Mouse (Mus musculus) kidney, adult 8-10 months (tissue): ENCODE data around the gene Nckap1l.
"Not testable (repeated sequence)": the region's sequence is repeated elsewhere in the genome, so short reads cannot be mapped to it uniquely, and the experiment has no call there.

Source experiments
- DNase-seq, 2 experiments: peaks; one replicate each; pipeline ENCODE4 v3.0.0; 2022

The Nckap1l gene

DNA sequence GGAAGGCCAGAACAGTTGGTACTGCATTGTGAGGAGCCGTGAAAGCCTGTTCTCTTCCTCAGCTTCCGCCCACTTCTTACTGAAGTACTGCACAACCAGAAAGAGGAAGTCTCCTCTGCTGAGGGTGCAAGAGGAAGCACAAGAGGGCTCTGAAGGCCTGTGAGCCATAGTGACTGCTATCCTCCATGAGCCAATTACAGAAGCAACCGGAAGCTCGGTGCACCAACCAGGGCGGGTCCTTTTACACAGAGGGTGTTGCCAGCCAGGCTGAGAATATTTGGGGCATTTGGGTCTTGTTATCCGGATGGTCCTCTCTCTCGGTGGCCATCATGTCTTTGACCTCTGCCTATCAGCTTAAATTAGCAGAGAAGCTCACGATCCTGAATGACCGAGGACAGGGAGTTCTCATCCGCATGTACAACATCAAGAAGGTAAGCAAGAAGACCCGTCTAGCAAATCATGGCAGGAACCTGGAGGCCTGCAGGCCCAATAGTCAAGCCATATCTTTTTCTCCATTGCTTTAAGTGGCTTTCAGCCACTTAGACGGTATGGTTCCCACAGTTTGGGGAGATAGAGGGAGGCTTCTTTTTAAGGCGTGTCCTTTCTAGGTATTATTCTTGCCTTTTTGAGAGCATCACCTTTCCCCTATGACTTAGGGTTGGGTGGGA lies at the start of gene Nckap1l:
Gene Nckap1l (plus strand): TSS at position 244 of the 668 bp plus-strand sequence.
- peak in 1 of 2 experiments; percentile 9 for DNase-seq

DNA sequence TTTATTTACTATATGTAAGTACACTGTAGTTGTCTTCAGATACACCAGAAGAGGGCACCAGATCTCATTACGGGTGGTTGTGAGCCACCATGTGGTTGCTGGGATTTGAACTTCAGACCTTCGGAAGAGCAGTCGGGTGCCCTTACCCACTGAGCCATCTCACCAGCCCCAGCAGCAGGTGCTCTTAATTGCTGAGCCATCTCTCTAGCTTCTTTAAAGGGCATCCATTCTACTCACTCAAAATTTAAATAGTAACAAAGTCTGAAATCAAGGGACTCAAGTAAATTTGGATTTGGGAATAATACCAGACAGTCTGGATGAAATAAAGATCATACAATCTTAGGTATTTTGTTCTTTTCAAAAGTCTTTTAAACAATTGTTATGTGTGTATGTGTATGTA lies 48.0 kb upstream of the Nckap1l start:
- DNase-seq: not testable (repeated sequence)

DNA sequence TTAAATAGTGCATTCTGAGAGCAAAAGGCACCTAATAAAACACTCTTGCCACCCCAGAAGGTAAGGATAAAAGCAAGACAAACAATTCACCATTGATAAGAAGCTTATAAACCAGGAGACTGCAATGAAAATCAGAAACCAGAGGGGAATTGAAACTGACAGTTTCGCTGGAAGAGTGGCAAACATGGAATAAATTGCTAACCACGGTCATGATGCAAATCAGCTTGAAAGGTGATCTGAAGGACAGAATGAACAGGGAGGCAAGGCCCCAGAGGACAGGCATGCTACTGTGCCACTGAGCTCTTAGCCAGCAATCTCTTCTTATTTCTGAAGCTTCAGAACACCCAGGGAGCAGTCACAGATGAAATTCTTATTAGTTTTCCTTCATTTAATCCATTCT lies 26.6 kb upstream of the Nckap1l start:
- DNase-seq: peak in 1 of 2 experiments; percentile 6

DNA sequence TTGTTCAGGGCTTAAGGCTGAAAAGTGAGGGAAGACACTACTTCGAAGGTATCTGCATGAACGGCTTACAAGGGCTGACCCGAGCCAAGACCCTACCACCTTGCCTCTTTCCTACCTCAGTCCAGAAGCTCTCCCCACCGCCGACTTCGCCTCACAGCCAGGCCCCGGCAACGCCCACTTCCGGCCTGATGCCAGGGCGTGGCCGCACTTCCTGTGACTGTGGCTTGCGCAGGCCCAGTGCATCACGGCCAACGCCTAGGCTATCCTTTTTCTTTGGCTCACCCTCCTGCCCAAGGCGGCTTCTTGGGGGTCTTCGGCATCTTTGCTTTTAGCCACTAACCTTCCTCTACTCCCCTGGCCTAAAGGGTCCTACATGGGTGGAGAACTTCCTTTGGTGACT lies 23.4 kb upstream of the Nckap1l start, which contains the start of gene Gtsf1:
Gene Gtsf1 (minus strand): TSS at position 230 of the 400 bp plus-strand sequence.
- no peak for DNase-seq

DNA sequence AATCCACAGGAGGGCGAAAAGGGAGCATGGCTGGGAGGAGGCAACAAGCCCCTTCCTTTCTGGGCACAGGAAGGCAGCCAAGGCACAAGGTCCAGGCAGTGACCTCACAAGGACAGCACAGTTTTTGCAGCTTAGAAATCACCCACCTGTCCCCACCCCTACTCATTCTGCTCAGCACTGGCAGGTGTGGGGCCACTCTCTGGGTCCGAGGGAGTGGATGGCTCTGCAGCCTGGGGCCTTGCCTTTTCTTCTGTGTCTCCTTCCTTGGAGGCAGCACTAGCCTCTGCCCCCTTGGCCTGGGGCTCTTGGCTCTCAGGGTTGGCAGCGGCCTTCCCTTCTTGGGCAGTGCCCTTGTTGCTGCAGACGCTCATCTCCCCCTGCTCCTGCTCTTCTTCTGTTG lies 7.6 kb upstream of the Nckap1l start:
- not testable (repeated sequence) for DNase-seq

DNA sequence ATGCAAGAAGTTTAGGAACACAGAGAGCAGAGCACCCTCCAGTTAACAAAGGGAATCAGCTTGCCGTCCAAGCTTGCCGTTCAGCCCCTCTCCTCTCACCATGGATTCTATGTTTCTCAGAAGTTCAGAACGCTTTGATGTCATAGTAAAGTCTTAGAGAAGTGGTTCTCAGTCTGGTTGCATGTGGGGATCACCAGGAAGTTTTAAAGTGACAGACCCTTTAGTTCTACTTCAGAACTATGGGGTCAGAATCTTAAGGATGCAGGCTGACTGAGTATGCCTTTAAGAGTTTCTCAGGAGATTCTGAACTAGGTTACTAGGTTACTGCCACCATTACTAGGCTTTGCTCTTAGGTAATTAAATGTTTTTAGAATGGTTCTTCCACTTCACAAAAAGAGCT lies 5.2 kb upstream of the Nckap1l start, which contains the start of gene Gtsf2:
Gene Gtsf2 (minus strand): TSS at position 101 of the 400 bp plus-strand sequence.
- no peak for DNase-seq

DNA sequence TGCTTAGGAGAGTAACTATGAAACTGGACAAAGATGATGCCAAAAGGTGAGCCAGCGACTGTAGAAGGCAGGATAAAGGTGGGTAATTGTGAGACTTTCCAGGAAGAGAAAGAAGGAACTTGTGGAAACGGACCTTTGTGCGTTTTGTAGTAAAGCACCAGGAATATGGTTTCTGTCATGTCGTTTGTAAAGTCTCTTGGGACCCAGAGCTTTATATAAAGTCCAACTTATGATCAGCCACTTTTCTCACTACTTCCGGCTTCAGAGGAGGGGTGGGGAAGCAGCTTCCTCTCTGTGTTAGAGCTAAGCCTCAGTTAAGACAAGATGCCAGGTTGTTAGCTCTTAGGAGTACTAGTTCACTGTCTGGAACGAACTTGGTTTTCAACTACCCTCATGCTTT lies 855 bp downstream of the Nckap1l start:
- no peak for DNase-seq

DNA sequence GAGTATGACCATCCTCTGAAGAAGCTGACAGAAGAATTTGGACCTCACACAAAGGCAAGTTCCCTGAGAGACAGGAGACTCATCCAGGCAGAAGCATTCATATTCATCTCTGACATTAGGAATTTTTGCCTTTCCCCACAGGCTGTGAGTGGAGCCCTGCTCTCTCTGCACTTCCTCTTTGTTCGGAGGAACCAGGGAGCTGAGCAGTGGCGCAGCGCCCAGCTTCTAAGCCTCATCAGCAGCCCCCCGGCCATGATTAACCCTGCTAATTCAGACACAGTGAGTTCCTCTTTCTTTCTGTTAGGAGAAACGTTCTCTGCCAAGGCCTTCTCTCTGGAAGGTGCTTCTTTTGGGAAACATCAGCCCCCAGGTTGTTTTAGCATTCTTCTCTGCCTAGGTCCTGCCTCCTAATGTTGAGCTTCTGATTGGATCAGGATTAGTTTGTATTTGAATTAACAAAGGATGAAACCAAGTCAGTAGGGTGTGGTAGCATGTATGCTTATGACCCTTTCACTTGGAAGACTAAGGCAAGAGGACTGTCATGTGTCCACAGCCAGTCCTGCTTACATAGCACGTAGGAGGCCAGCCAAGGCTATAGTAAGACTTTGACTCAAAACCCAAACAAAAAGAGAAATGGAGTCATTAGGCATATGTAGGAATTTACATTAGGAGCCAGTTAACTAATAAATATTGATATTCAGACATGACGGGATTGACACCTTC lies 9.1 kb downstream of the Nckap1l start:
- no peak for DNase-seq

DNA sequence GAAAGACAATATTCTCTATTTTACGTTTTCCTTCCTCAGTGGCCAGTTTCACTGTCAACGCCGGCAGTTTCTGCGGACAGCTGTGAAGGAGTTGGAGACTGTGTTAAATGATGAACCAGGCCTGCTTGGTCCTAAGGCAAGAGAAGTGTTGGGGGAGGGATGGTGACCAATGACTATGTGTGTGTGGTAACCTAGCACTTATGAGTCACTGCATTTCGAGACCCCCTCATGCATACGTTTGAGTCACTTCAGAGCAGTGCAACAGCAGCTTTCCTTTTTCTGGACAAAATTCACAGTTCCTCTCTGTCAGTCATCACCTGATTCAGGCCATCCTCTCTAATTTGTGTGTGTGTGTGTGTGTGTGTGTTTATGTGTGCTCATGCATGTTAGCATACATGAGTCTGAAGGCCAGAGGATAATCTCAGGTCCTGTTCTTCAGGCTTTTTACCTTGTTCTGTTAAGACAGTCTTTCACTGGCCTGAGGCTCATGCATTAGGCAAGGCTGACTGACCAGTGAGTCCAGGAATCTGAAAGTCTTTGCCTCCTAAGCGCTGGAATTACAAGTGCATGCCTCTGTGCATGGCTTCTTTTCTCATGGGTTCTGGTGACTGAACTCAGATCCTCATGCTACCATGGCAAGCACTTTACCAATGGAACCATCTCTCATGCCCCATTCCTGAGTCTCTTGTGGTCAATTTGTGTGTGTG lies 18.0 kb downstream of the Nckap1l start:
- DNase-seq: no peak

DNA sequence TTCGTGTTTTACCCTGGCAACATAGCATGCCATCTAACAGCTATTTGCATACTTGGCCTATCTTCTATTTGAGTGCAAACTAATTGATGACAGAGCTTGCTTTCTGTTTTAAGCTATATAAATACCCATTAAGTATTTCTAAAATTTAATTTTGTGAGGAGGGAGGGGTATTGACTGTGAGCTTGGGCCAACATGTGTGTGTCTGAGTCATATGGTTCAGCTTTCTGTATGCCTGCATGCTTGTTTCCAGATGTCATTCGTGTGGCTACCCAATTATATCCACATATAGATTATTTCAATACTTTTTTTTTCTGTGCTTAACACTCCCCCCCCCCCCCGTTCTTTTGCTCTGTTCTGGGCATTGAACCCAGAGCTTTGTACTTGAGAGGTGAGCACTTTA lies 18.7 kb downstream of the Nckap1l start:
- DNase-seq: no peak

DNA sequence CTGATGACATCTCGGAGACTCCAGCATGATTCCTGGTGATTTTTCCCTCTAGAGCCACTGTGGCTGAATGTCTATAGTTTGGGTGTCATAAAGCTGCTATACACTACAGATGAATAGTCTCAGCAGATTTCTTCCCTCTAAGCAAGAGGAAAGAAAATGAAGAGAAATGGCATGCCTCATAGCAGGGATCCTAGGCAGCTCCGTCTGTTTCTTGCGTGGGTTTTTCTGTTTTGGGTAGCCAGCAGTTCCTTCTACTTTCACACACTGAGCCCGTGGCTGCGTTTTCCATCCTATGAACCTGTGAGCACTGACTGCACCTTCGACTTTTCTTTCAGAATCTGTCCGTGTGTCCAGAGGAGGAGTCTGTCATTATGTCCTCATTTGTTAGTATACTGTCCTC lies 19.6 kb downstream of the Nckap1l start:
- DNase-seq: no peak

DNA sequence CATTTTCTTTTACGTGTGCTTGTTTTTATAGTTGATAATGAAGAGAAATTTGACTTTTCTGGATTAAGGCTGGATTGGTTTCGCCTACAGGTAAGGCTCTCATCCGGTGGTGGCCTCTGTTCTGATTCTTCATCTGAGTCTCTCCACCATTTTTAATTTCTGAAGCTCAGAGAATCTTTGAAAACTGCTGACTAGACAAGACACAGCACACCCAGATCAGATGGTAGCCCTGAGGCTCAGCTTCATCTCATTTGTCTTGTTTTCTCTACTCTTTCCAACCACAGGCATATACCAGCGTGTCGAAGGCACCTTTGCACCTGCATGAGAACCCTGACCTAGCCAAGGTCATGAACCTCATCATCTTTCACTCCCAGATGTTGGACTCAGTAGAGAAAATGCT lies 20.2 kb downstream of the Nckap1l start:
- no peak for DNase-seq

DNA sequence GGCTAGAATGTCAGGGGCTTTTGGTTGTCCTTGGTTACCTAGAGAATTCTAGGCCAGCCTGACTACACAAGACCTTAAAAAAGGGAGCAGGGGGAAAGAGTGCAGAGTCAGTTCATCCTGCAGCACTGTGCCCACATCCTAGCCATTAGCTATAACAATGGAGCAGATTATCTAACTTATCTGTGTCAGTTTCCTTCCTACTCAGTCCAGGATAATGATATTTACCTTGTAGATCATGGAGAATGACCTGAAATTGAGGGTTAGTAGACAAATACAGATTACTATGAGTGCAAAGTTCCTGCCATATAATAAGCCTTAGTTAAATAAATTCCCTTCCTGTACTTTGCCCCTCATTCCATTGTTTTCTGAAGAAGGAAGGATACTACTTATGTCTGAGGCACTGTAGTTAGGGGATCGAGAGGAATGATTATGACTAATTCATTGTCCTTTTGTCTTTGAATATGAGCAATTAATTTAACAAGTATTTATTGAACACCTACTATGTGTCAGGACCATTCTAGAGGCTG lies 25.5 kb downstream of the Nckap1l start:
- no peak for DNase-seq

DNA sequence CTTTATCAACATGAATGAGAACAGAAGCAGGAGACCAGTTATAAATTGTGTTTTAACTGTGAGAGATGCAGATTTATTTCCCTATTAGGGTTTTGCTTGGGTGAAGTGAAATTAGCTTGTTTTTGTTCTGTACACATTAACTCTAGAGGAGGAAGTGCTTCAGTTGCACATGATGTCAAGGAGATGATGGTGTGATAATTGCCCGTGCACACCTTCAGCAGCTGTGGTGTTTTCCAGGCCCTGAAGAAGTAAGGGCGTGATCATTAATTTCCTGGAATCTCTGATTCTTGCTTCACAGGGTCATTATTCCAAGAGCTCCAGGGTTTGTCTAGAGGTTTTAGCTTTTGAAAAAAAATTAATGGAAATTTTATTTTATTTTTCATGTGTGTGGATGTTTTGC lies 26.5 kb downstream of the Nckap1l start:
- DNase-seq: no peak

DNA sequence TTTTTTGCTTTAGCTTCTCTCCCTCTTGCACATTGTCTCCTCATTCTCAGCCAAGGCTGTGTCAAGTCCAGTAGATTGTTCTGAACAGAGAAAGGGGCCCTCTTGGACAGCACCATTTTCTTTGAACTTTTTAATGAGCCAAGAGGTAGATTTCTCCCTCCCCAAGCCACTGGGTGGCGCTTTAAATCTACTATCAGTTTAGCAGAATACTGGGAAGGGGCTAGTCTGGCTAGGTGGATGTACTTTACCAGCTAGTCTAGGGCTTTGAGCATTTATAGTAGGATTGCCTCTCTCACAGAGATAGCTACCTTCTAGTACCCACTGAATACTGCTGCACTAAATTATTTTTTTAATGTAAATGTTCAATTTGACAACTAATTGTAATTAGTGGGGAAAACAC lies 28.9 kb downstream of the Nckap1l start:
- peak in 1 of 2 experiments; percentile 15 for DNase-seq

DNA sequence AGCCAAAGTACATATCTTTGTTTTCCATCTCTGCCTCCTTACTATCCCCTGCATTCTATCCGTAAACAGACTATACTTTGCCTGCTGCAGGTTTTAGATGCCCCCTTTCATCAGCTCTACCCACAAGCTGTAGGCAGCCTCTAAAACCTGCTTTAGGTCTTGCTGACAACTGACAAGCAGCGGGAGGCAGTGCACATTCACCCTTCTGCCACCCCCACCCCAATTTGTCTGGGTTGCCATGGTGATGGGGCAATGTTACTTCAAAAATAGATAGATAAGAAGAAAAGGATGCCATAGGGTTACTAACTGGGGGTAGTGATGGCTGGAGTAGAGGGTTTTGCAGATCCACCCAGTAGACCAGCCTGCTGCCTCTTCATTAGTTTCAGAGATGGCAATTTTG lies 30.9 kb downstream of the Nckap1l start:
- no peak for DNase-seq

DNA sequence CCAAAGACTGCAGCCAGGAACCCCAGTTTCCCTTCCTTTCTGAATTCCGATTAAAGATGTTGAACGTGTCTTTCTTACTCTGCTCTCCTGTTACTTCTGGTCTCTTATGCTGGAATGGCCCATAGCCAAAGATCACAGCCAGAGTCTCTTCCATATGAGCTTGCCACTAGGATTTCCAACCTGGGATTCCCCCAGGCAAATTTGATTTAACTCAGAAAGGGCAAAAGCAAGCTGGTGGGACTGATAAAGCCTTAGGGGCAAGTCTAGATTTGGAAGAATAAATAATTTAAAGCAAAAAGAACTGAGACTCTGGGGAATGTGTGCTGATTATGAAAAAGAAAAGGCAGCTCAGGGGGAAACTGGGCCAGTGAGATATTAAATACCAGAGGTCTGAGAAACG lies 31.5 kb downstream of the Nckap1l start:
- DNase-seq: no peak

DNA sequence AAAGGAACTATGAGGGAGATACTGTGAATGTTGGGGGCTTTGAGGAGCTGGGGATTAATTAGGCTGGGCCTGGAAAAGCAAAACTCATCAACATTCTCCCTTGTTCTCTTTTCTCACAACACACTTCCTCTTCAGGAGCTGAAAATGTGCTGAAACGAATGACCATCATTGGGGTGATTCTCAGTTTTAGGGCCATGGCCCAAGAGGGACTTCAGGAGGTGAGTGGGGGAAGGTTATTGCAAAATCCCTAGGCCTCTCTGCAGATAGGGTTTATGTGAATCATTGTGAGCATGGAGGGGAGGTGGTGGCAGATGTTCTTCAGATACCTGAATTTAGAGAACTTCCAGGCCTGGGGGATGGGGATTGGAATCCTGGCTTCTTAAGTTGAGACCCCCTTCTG lies 33.1 kb downstream of the Nckap1l start:
- DNase-seq: no peak

DNA sequence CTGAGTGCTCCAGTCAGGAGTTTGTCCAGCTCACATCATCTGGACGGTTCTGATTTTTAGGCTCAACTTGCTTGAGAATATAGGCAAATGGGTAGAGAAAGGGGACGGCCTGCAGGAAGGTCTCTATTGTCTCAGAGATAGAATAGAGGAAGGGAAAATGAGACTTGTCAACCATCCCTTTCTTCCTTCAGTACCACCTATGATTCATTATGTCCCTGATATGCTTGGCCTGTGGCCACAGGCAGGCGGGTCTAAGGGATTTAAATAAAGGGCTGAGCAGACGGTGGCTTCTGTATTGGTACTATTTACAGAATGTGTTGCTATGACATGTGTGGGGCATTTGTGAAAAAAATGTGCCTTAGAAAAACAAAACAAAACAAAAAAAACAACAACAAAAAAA lies 34.7 kb downstream of the Nckap1l start:
- DNase-seq: no peak

DNA sequence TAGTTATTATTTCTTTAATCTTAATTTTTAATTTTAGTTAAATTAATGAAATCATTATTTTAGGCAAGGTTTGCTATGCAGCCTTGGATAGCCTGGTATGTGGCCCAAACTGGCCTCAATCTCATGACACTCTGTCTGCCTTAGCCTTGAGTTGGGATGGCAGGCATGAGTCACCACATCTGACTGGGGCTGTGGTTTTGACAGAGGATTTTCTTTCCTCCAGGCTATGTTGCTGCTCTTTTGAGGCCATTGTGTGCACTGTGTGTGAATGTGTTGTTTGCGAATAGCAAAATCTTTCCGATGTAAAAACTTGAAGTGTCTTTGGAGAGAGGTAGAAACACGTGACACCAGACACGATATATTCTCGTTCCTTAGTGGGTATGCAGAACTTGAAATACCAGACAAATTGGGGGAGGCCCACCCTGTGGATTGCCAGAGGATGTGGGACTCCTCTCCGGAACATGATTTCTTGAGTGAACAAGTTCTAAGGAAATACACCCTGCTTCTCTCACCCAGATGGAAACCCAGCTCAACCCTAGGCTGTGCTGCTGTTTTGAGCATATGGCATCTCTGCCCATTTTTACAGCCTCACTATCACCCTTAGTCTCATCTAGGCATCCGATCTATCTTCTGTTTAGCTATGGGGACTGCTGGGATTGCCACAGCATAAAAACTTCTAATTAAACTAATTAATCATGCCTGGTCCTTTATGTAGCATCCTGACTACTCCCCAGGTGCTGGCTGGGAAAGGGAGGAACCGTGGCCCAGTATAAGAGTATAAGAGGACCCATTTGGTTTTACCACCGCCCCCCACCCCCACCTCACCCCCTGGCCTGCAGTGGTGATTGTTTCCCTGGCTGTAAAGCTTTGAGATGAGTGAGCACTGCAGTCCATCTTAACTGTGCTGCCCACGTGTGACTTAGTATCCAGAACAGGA lies 42.9 kb downstream of the Nckap1l start:
- no peak for DNase-seq

DNA sequence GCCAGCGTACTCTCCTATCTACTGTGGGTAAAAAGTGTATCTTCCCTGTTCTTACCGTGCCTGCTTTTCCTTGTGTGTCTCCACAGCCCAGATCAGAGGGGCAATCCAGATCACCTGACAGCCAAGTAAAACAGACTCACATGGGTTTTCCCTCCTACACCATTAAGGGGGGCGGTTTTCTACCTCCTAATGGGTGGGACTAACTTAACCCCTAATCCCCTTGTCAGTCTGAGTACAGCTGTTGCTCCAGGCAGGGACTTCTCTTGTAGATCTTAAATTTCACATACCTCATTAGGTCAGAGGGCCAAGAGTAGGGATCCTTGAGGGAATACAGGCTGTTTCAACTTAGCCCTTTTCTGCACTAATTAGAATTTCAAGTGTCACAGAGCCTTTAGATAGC lies 44.6 kb downstream of the Nckap1l start:
- no peak for DNase-seq

DNA sequence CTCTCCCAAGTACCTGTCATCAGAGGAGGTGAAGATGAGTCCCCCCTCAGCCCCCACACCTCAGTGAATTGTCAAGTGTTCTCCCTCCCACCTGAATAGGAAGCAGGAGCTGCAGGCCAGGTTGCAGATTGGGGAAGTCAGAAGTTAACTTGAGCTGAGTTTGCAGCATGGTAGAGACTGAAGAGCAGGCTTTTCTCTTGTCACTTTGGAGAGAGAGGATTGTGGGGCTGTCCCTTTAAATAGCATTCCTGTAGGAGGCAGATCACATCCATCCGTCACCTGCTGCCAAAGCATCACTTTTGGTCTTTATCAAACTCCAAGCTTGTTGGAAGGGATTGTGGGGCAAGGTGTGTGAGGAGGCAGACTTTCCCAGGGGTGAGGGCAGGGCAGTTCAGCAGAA lies 47.1 kb downstream of the Nckap1l start:
- no peak for DNase-seq
